In genomic region chr2:29561468-29561867, GRCm38 (mm10) we compare ENCODE assay signal across 19 mouse cellular contexts. TPM values are rescaled to one million over a fixed set of nuclear protein-coding genes. Genes with fewer than 3 reads are reported as not detected.
DNase-seq lines count a peak whose midpoint lies in the region; ATAC-seq and TF ChIP-seq lines count a peak whose summit lies in the region.
"Had no signal": no experiment of that assay in that cellular context is flagged by ENCODE, and none has a peak within 500 bp of the region (broad histone marks: within the 10 kb centered on the region; RNA-seq: fewer than 3 reads in every experiment).

No protein-coding gene starts in this region.

- no peak overlapping the region for H3K4me2 ChIP-seq in midbrain, postnatal 0 days (ENCODE audit: low read depth, low read length, poor library complexity, severe bottlenecking)
- H3K4me2 ChIP-seq in midbrain, embryonic 16.5 days (ENCODE audit: low read length): no peak overlapping the region
- H3K4me2 ChIP-seq: forebrain, embryonic 15.5 days; limb, embryonic 13.5 days; liver, embryonic 13.5 days; lung, embryonic 14.5 days had no signal

- no peaks in the 10 kb centered on the region for H3K36me3 ChIP-seq in midbrain, postnatal 0 days (ENCODE audit: insufficient read depth, low read length)
- H3K36me3 ChIP-seq in midbrain, embryonic 16.5 days (ENCODE audit: control insufficient read depth, insufficient read depth, low read length): no peaks in the 10 kb centered on the region
- H3K36me3 ChIP-seq: forebrain, embryonic 15.5 days; limb, embryonic 13.5 days; liver, embryonic 13.5 days had no signal

- TF ChIP-seq CTCF in gastrocnemius, adult 2 months (IDR thresholded peaks at IDR 0.05): no peak
- TF ChIP-seq CTCF in midbrain, postnatal 0 days (IDR thresholded peaks at IDR 0.05): no peak

- no peak overlapping the region for H3K9ac ChIP-seq in midbrain, postnatal 0 days (replicated peaks; ENCODE audit: low read length, poor library complexity, severe bottlenecking)
- H3K9ac ChIP-seq in midbrain, embryonic 16.5 days (ENCODE audit: low read depth, low read length): no peak overlapping the region
- H3K9ac ChIP-seq: forebrain, embryonic 15.5 days; limb, embryonic 13.5 days; liver, embryonic 13.5 days; lung, embryonic 14.5 days had no signal

- H3K9me3 ChIP-seq in midbrain, postnatal 0 days (ENCODE audit: low read length): no peaks in the 10 kb centered on the region
- H3K9me3 ChIP-seq in midbrain, embryonic 16.5 days (replicated peaks; ENCODE audit: control insufficient read depth, low read length, poor library complexity, severe bottlenecking): no peaks in the 10 kb centered on the region
- H3K9me3 ChIP-seq: forebrain, embryonic 15.5 days; limb, embryonic 13.5 days; liver, embryonic 13.5 days had no signal

- intact Hi-C loops in gastrocnemius, adult 2 months (cut with DNase I): no loop called here

- H3K4me3 ChIP-seq in gastrocnemius, adult 2 months: no peak overlapping the region
- H3K4me3 ChIP-seq in midbrain, postnatal 0 days (ENCODE audit: low read depth, low read length): no peak overlapping the region
- H3K4me3 ChIP-seq in midbrain, embryonic 16.5 days (ENCODE audit: low read depth, low read length): no peak overlapping the region
- H3K4me3 ChIP-seq: forebrain, embryonic 15.5 days; limb, embryonic 13.5 days; liver, embryonic 13.5 days had no signal

- no peak overlapping the region for H3K27ac ChIP-seq in gastrocnemius, adult 2 months
- no peak overlapping the region for H3K27ac ChIP-seq in midbrain, postnatal 0 days (ENCODE audit: low read depth, low read length)
- H3K27ac ChIP-seq in midbrain, embryonic 16.5 days (ENCODE audit: low read length): no peak overlapping the region
- H3K27ac ChIP-seq: forebrain, embryonic 15.5 days; limb, embryonic 13.5 days; liver, embryonic 13.5 days had no signal

- 61% methylated on average over 4 of the region's 4 CpGs for WGBS in midbrain, postnatal 0 days
- WGBS in midbrain, embryonic 16.5 days: 66% methylated on average over 4 of the region's 4 CpGs

- ATAC-seq in midbrain, postnatal 0 days (ENCODE audit: low FRiP score): no peak
- ATAC-seq in midbrain, embryonic 16.5 days: no peak
- ATAC-seq: forebrain, embryonic 15.5 days; inflammation-experienced regulatory T-cells, adult 6 months had no signal

- H3K4me1 ChIP-seq in midbrain, postnatal 0 days (ENCODE audit: insufficient read depth, low read length): peaks cover 9% of the 10 kb centered on the region
- H3K4me1 ChIP-seq in midbrain, embryonic 16.5 days (ENCODE audit: control insufficient read depth, insufficient read depth, low read length): peaks cover 10% of the 10 kb centered on the region

- H3K27me3 ChIP-seq in midbrain, postnatal 0 days (ENCODE audit: insufficient read depth, low read length): no peaks in the 10 kb centered on the region
- H3K27me3 ChIP-seq in midbrain, embryonic 16.5 days (ENCODE audit: control insufficient read depth, insufficient read depth, low read depth, low read length): no peaks in the 10 kb centered on the region
- H3K27me3 ChIP-seq: forebrain, embryonic 15.5 days; limb, embryonic 13.5 days; liver, embryonic 13.5 days had no signal

- peak; percentile 32 for DNase-seq in gastrocnemius, adult 2 months
- DNase-seq in gastrocnemius, postnatal 25 days: no peak
- peak; percentile 55 for DNase-seq in midbrain, postnatal 0 days (ENCODE audit: low spot score)
- DNase-seq in cerebellum, adult 9-11 months: peak; percentile 83
- no peak for DNase-seq in testis, postnatal 14 days (ENCODE audit: low spot score)
- DNase-seq in B cell, adult 2 months: no peak
- DNase-seq: embryo, embryonic 11 days; kidney, adult 2 months; kidney, postnatal 4 days; liver, embryonic 13.5 days; lung, embryonic 14.5 days; lung, postnatal 4 days; retina, postnatal 1 day; right cerebral cortex, postnatal 4 days; thymus, postnatal 14 days had no signal

RNA-seq across cellular contexts. Expression of gene Rapgef1, which starts 58.1 kb away (rescaled TPM):
- total RNA-seq in gastrocnemius, adult 2 months (2021): 100 to 1,000 TPM; 135 to 139 TPM
- total RNA-seq in gastrocnemius, postnatal 25 days (2021): 100 to 1,000 TPM; 102 to 112 TPM
- 98.7 and 109 TPM in 2 replicates for total RNA-seq in midbrain, postnatal 0 days (2014; rRNA removed)
- 15.4 and 16.2 TPM in 2 replicates for polyA plus RNA-seq in midbrain, postnatal 0 days (2015; fragmentation: Nextera tagmentation; extraction: Ambion mirVana)
- 18.1 and 18.7 TPM in 2 replicates for polyA plus RNA-seq in midbrain, embryonic 16.5 days (2015; fragmentation: Nextera tagmentation; extraction: Ambion mirVana)

Comparison
In these comparisons a context has a peak if more than half of its experiments do, and no peak if none do; other contexts are left out.
1. DNase-seq: peak in gastrocnemius, adult 2 months (single experiment), midbrain, postnatal 0 days (single experiment) and cerebellum, adult 9-11 months (single experiment); none in gastrocnemius, postnatal 25 days (single experiment), testis, postnatal 14 days (single experiment) and B cell, adult 2 months (0 of 2).